Mouse (Mus musculus) stomach, embryonic 15.5 days (tissue): ENCODE results near the gene Sppl2c. TPM values are rescaled to one million over a fixed set of nuclear protein-coding genes. Genes with fewer than 3 reads are reported as not detected.

ENCODE experiments used
- ATAC-seq: fragments of 200-750 bp; cut with Nextera tagmentation; 2 replicates; pipeline ENCODE4 v1.8.0; 2017; ENCODE audit warnings: low read depth, moderate number of reproducible peaks, moderate TSS enrichment; ENCODE audit not compliant: insufficient read depth, low FRiP score
- H3K27ac ChIP-seq: fragments of 300-500 bp; sonication (generic); 2 replicates; pipeline ENCODE4 v1.5.1; 2015; ENCODE audit warnings: mild to moderate bottlenecking, inconsistent platforms
- H3K27me3 ChIP-seq: fragments of 300-500 bp; sonication (generic); replicated peaks from 2 replicates; pipeline ENCODE4 v1.6.1; 2015; ENCODE audit warnings: inconsistent platforms
- H3K36me3 ChIP-seq: fragments of 300-500 bp; sonication (generic); 2 replicates; pipeline ENCODE4 v1.6.1; 2015; ENCODE audit warnings: inconsistent platforms
- H3K4me1 ChIP-seq: fragments of 300-500 bp; sonication (generic); 2 replicates; pipeline ENCODE4 v1.6.1; 2015; ENCODE audit warnings: inconsistent platforms
- H3K4me2 ChIP-seq: fragments of 300-500 bp; sonication (generic); 2 replicates; pipeline ENCODE4 v1.6.1; 2015; ENCODE audit warnings: mild to moderate bottlenecking, inconsistent platforms
- H3K4me3 ChIP-seq: fragments of 300-500 bp; sonication (generic); replicated peaks from 2 replicates; pipeline ENCODE4 v1.5.1; 2015; ENCODE audit warnings: inconsistent platforms
- H3K9ac ChIP-seq: fragments of 300-500 bp; sonication (generic); 2 replicates; pipeline ENCODE4 v1.6.1; 2015; ENCODE audit warnings: inconsistent platforms
- H3K9me3 ChIP-seq: fragments of 300-500 bp; sonication (generic); 2 replicates; pipeline ENCODE4 v1.6.1; 2016; ENCODE audit warnings: inconsistent platforms
- WGBS: fragments of 180-500 bp; shearing (Covaris S2); methylation state at CpG from one replicate; pipeline ENCODE4 v1.1.7; 2015; 5-methylcytosine and 5-hydroxymethylcytosine counted together
- polyA plus RNA-seq: library from polyadenylated mRNA; unstranded; fragments of >200 nt; fragmentation: Nextera tagmentation; extraction: Ambion mirVana; gene quantifications from 2 replicates; pipeline ENCODE4 v1.2.1, GENCODE M21; 2015

Sppl2c gene
- polyA plus RNA-seq, 1 experiment from 2014 or later = not detected

GRCm38 (mm10) chr11:104232141-104233061, 46.3 kb downstream of the Sppl2c start:
- peaks cover 48% of the 10 kb centered on the region for H3K27me3 ChIP-seq
- H3K27ac ChIP-seq = no peak overlapping the region
- peaks cover 17% of the 10 kb centered on the region for H3K4me1 ChIP-seq
- H3K36me3 ChIP-seq = no peaks in the 10 kb centered on the region
- H3K9ac ChIP-seq = no peak overlapping the region
- H3K9me3 ChIP-seq = no peaks in the 10 kb centered on the region
- no peak for ATAC-seq
- peak overlapping the region; percentile 95 for H3K4me2 ChIP-seq
- under 1% methylated on average over 68 of the region's 72 CpGs for WGBS
- H3K4me3 ChIP-seq = peak overlapping the region; percentile 64

GRCm38 (mm10) chr11:104233101-104233500, 47.0 kb downstream of the Sppl2c start:
- Histone ChIP-seq H3K9ac (no peak overlapping the region), H3K9me3 (no peaks in the 10 kb centered on the region), H3K4me1 (peaks cover 17% of the 10 kb centered on the region), H3K27ac (no peak overlapping the region), H3K4me3 (peak overlapping the region; percentile 64; the same call in 1 of the 2 replicates), H3K36me3 (no peaks in the 10 kb centered on the region), H3K27me3 (peaks cover 48% of the 10 kb centered on the region), H3K4me2 (peak overlapping the region; percentile 95; the same call in 1 of the 2 replicates)
- WGBS = 4% methylated on average over 10 of the region's 10 CpGs
- ATAC-seq = no peak

- no peak for ATAC-seq
- Histone ChIP-seq H3K4me2 (no peak overlapping the region), H3K4me1 (peaks cover 17% of the 10 kb centered on the region), H3K36me3 (no peaks in the 10 kb centered on the region), H3K9me3 (no peaks in the 10 kb centered on the region), H3K9ac (no peak overlapping the region), H3K27ac (no peak overlapping the region), H3K27me3 (peaks cover 48% of the 10 kb centered on the region), H3K4me3 (0 out of 2 replicates have a peak overlapping the region, but pooled peaks have one; percentile 8)
- 4% methylated on average over 30 of the region's 30 CpGs for WGBS
These were observed 47.6 kb downstream of the Sppl2c start for GRCm38 (mm10) chr11:104233574-104234206.

GRCm38 (mm10) chr11:104234680-104235079, 48.6 kb downstream of the Sppl2c start:
- ATAC-seq = no peak
- H3K36me3 ChIP-seq = no peaks in the 10 kb centered on the region
- no peak overlapping the region for H3K4me2 ChIP-seq
- WGBS = 26% methylated on average over 6 of the region's 6 CpGs
- no peak overlapping the region for H3K27ac ChIP-seq
- H3K9me3 ChIP-seq = no peaks in the 10 kb centered on the region
- H3K9ac ChIP-seq = no peak overlapping the region
- H3K4me1 ChIP-seq = peaks cover 17% of the 10 kb centered on the region
- no peak overlapping the region for H3K4me3 ChIP-seq
- peaks cover 48% of the 10 kb centered on the region for H3K27me3 ChIP-seq

GRCm38 (mm10) chr11:104235881-104236280, 49.8 kb downstream of the Sppl2c start:
- Histone ChIP-seq H3K27me3 (peaks cover 48% of the 10 kb centered on the region), H3K9me3 (no peaks in the 10 kb centered on the region), H3K27ac (no peak overlapping the region), H3K4me3 (no peak overlapping the region), H3K4me2 (no peak overlapping the region), H3K9ac (no peak overlapping the region), H3K36me3 (no peaks in the 10 kb centered on the region), H3K4me1 (peaks cover 13% of the 10 kb centered on the region)
- WGBS = 81% methylated on average over 2 of the region's 2 CpGs
- ATAC-seq = no peak

- Histone ChIP-seq H3K36me3 (no peaks in the 10 kb centered on the region), H3K4me1 (peaks cover 6% of the 10 kb centered on the region), H3K4me3 (no peak overlapping the region), H3K9ac (no peak overlapping the region), H3K4me2 (no peak overlapping the region), H3K27me3 (peaks cover 39% of the 10 kb centered on the region), H3K27ac (no peak overlapping the region), H3K9me3 (no peaks in the 10 kb centered on the region)
- WGBS = 67% methylated on average over 7 of the region's 7 CpGs
- no peak for ATAC-seq
These were observed 51.1 kb downstream of the Sppl2c start for GRCm38 (mm10) chr11:104237226-104237625.

GRCm38 (mm10) chr11:104237958-104238747, 52.0 kb downstream of the Sppl2c start:
- no peaks in the 10 kb centered on the region for H3K36me3 ChIP-seq
- no peak overlapping the region for H3K4me2 ChIP-seq
- no peaks in the 10 kb centered on the region for H3K9me3 ChIP-seq
- H3K9ac ChIP-seq = no peak overlapping the region
- WGBS = 60% methylated on average over 13 of the region's 13 CpGs
- H3K4me1 ChIP-seq = no peaks in the 10 kb centered on the region
- no peak overlapping the region for H3K4me3 ChIP-seq
- ATAC-seq = no peak
- H3K27me3 ChIP-seq = peaks cover 30% of the 10 kb centered on the region
- H3K27ac ChIP-seq = no peak overlapping the region

Other genes with a start within 250 kb of the Sppl2c start
- gene Nsf, start 232.3 kb upstream of the Sppl2c start, polyA plus RNA-seq = 44.9 and 45.8 TPM in 2 replicates
- gene Arf2, start 219.6 kb upstream of the Sppl2c start, polyA plus RNA-seq = 53.1 and 55.8 TPM in 2 replicates
- gene Crhr1, start 53.5 kb upstream of the Sppl2c start, polyA plus RNA-seq = 0.27 and 0.39 TPM in 2 replicates
- 14.1 and 15.4 TPM in 2 replicates for gene Mapt, start 45.1 kb downstream of the Sppl2c start, polyA plus RNA-seq